Mouse (Mus musculus) cerebellum, adult 2 months (tissue): ENCODE results near the gene 1700025G04Rik. TPM values are rescaled to one million over a fixed set of nuclear protein-coding genes. Genes with fewer than 3 reads are reported as not detected.
"Not testable (repeated sequence)": the region's sequence is repeated elsewhere in the genome, so short reads cannot be mapped to it uniquely, and the experiment has no call there.

ENCODE experiments used
- DNase-seq, 2 experiments: peaks; one replicate each; pipeline ENCODE4 v3.0.0; 2021
- H3K27ac ChIP-seq: fragments of 200-500 bp; 2 replicates; pipeline ENCODE4 v1.5.1; 2012; ENCODE audit warnings: low read length, control low read depth, inconsistent platforms; ENCODE audit not compliant: insufficient read depth
- H3K27me3 ChIP-seq: fragments of 200-500 bp; 2 replicates; pipeline ENCODE4 v1.6.1; 2012; ENCODE audit warnings: inconsistent platforms, mild to moderate bottlenecking, low read length, moderate library complexity; ENCODE audit not compliant: control insufficient read depth, insufficient read depth
- H3K4me1 ChIP-seq: fragments of 200-500 bp; 2 replicates; pipeline ENCODE4 v1.6.1; 2011; ENCODE audit warnings: low read length; ENCODE audit not compliant: control insufficient read depth, insufficient read depth
- H3K4me3 ChIP-seq: fragments of 200-500 bp; replicated peaks from 2 replicates; pipeline ENCODE3; 2011; ENCODE audit warnings: mild to moderate bottlenecking, low read depth, low read length, control low read depth; ENCODE audit not compliant: insufficient read depth
- CTCF ChIP-seq: fragments of 200-500 bp; IDR thresholded peaks from 2 replicates; pipeline ENCODE4 v1.5.1; 2011; ENCODE audit warnings: low read depth, mild to moderate bottlenecking, control low read depth, low read length, moderate library complexity, borderline replicate concordance; ENCODE audit not compliant: insufficient read depth
- POLR2A ChIP-seq: fragments of 200-500 bp; IDR thresholded peaks from 2 replicates; pipeline ENCODE4 v1.6.1; 2011; ENCODE audit warnings: low read length, control low read depth, borderline replicate concordance; ENCODE audit not compliant: insufficient read depth
- WGBS: fragments of 180-500 bp; shearing (Covaris S2); methylation state at CpG from one replicate; pipeline ENCODE4 v1.1.7; 2018; 5-methylcytosine and 5-hydroxymethylcytosine counted together
- polyA plus RNA-seq: library from polyadenylated mRNA; depleted of rRNA; stranded (reverse); fragments of >200 nt; gene quantifications from 2 replicates; pipeline ENCODE4 v1.2.3, GENCODE M21; 2012

1700025G04Rik gene
- polyA plus RNA-seq, 1 experiment = 27.9 TPM

- no peak for TF ChIP-seq POLR2A
- no peak for TF ChIP-seq CTCF
- 87% methylated on average over 20 of the region's 20 CpGs for WGBS
Measured at GRCm38 (mm10) chr1:151851051-151851848, 238.7 kb downstream of the 1700025G04Rik start.

GRCm38 (mm10) chr1:151849993-151850608, 239.8 kb downstream of the 1700025G04Rik start:
- Histone ChIP-seq H3K4me3 (no peak overlapping the region), H3K4me1 (no peaks in the 10 kb centered on the region), H3K27ac (no peak overlapping the region), H3K27me3 (no peaks in the 10 kb centered on the region)
- no peak for DNase-seq
- no peak for TF ChIP-seq POLR2A
- TF ChIP-seq CTCF = no peak
- WGBS = 85% methylated on average over 16 of the region's 16 CpGs

More at GRCm38 (mm10) chr1:151851051-151851848, 238.7 kb downstream of the 1700025G04Rik start:
- Histone ChIP-seq H3K27ac (no peak overlapping the region), H3K4me3 (no peak overlapping the region), H3K27me3 (no peaks in the 10 kb centered on the region), H3K4me1 (no peaks in the 10 kb centered on the region)
- no peak for DNase-seq

- no peaks in the 10 kb centered on the region for H3K4me1 ChIP-seq
- no peak overlapping the region for H3K27ac ChIP-seq
- H3K27me3 ChIP-seq = no peaks in the 10 kb centered on the region
- 98% methylated on average over 2 of the region's 2 CpGs for WGBS
- TF ChIP-seq CTCF (no peak), POLR2A (no peak)
- H3K4me3 ChIP-seq = no peak overlapping the region
- no peak for DNase-seq
Measured at GRCm38 (mm10) chr1:151848286-151848685, 241.6 kb downstream of the 1700025G04Rik start.

GRCm38 (mm10) chr1:151845926-151846782, 243.8 kb downstream of the 1700025G04Rik start:
- Histone ChIP-seq H3K4me1 (no peaks in the 10 kb centered on the region), H3K4me3 (no peak overlapping the region), H3K27me3 (no peaks in the 10 kb centered on the region), H3K27ac (no peak overlapping the region)
- WGBS = 68% methylated on average over 19 of the region's 19 CpGs
- peak; percentile 24 to 39 for DNase-seq
- TF ChIP-seq POLR2A (no peak), CTCF (peak; percentile 49; the same call in 1 of the 2 replicates)

GRCm38 (mm10) chr1:151845252-151845832, 244.6 kb downstream of the 1700025G04Rik start:
- no peak overlapping the region for H3K27ac ChIP-seq
- no peaks in the 10 kb centered on the region for H3K27me3 ChIP-seq
- no peaks in the 10 kb centered on the region for H3K4me1 ChIP-seq
- no peak for DNase-seq
- WGBS = 84% methylated on average over 17 of the region's 17 CpGs
- TF ChIP-seq POLR2A (no peak), CTCF (no peak)
- H3K4me3 ChIP-seq = no peak overlapping the region

GRCm38 (mm10) chr1:151840345-151840744, 249.6 kb downstream of the 1700025G04Rik start:
- WGBS = 100% methylated on average over 1 of the region's 1 CpGs
- H3K27ac ChIP-seq, DNase-seq, H3K27me3 ChIP-seq, H3K4me1 ChIP-seq, H3K4me3 ChIP-seq: not testable (repeated sequence)

- WGBS = 55% methylated on average over 4 of the region's 4 CpGs
Measured at GRCm38 (mm10) chr1:151835261-151835660, 254.7 kb downstream of the 1700025G04Rik start.

More at GRCm38 (mm10) chr1:151835261-151835660, 254.7 kb downstream of the 1700025G04Rik start:
- H3K27ac ChIP-seq = no peak overlapping the region
- TF ChIP-seq CTCF (no peak), POLR2A (no peak)
- peak in 1 of 2 experiments; percentile 79 for DNase-seq
- no peak overlapping the region for H3K4me3 ChIP-seq
- H3K27me3 ChIP-seq = no peaks in the 10 kb centered on the region
- peaks cover 9% of the 10 kb centered on the region; the same call in 1 of the 2 replicates for H3K4me1 ChIP-seq
